Mouse (Mus musculus) kidney, postnatal 25 days (tissue): Measurements from ENCODE around the gene Nat8f2.
"Not testable (repeated sequence)": the region's sequence is repeated elsewhere in the genome, so short reads cannot be mapped to it uniquely, and the experiment has no call there.

Experiments used
- DNase-seq, 2 experiments: peaks; one replicate each; pipeline ENCODE4 v3.0.0; 2021; ENCODE audit warnings: mixed read lengths in 2 of 2

Nat8f2 gene

GRCm38 (mm10) chr6:85869006-85869405 lies at the start of gene Nat8f2:
TSS of gene Nat8f2 (minus strand) at chr6:85869158.
- peak; percentile 53 to 71 for DNase-seq

- DNase-seq: peak in 1 of 2 experiments; percentile 9
These were observed 49.4 kb upstream of the Nat8f2 start for GRCm38 (mm10) chr6:85918341-85918740.

GRCm38 (mm10) chr6:85916596-85916995 lies 47.6 kb upstream of the Nat8f2 start:
- peak in 1 of 2 experiments; percentile 29 for DNase-seq

- DNase-seq: peak; percentile 91 to 95
These were observed 46.9 kb upstream of the Nat8f2 start, which contains the start of gene Nat8f1 for GRCm38 (mm10) chr6:85915539-85916513. TSS of gene Nat8f1 (minus strand) at chr6:85915687.

- DNase-seq: peak in 1 of 2 experiments; percentile 53
These were observed 46.2 kb upstream of the Nat8f2 start for GRCm38 (mm10) chr6:85915141-85915538.

GRCm38 (mm10) chr6:85911587-85911986 lies 42.6 kb upstream of the Nat8f2 start, which contains the start of gene Tprkb:
TSS of gene Tprkb (plus strand) at chr6:85911865.
- DNase-seq: peak; percentile 65 to 67

GRCm38 (mm10) chr6:85909704-85910103 lies 40.7 kb upstream of the Nat8f2 start:
- DNase-seq: no peak

GRCm38 (mm10) chr6:85908341-85908740 lies 39.4 kb upstream of the Nat8f2 start:
- DNase-seq: peak; percentile 57 to 61

GRCm38 (mm10) chr6:85906911-85907351 lies 38.0 kb upstream of the Nat8f2 start:
- peak; percentile 36 to 71 for DNase-seq

- DNase-seq: peak; percentile 85 to 86
These were observed 35.7 kb upstream of the Nat8f2 start, which contains the start of gene Nat8f4 for GRCm38 (mm10) chr6:85904642-85905061. TSS of gene Nat8f4 (minus strand) at chr6:85904884.

GRCm38 (mm10) chr6:85902303-85902702 lies 33.3 kb upstream of the Nat8f2 start:
- DNase-seq: no peak

- DNase-seq: not testable (repeated sequence)
These were observed 29.9 kb upstream of the Nat8f2 start for GRCm38 (mm10) chr6:85898596-85899475.

- DNase-seq: peak; percentile 45 to 50
These were observed 26.2 kb upstream of the Nat8f2 start for GRCm38 (mm10) chr6:85895061-85895648.

- no peak for DNase-seq
These were observed 20.0 kb upstream of the Nat8f2 start for GRCm38 (mm10) chr6:85888961-85889360.

GRCm38 (mm10) chr6:85884311-85884710 lies 15.4 kb upstream of the Nat8f2 start:
- no peak for DNase-seq

- DNase-seq: not testable (repeated sequence)
These were observed 14.3 kb upstream of the Nat8f2 start for GRCm38 (mm10) chr6:85883246-85883645.

GRCm38 (mm10) chr6:85867726-85868690 lies 950 bp downstream of the Nat8f2 start:
- peak; percentile 25 to 57 for DNase-seq

GRCm38 (mm10) chr6:85866995-85867394 lies 2.0 kb downstream of the Nat8f2 start:
- not testable (repeated sequence) for DNase-seq

- not testable (repeated sequence) for DNase-seq
These were observed 2.8 kb downstream of the Nat8f2 start for GRCm38 (mm10) chr6:85866166-85866565.

- DNase-seq: peak; percentile 46 to 78
These were observed 3.9 kb downstream of the Nat8f2 start for GRCm38 (mm10) chr6:85864900-85865639.
